Mouse (Mus musculus): ENCODE measurements around the gene Myo1d. TPM values are rescaled to one million over a fixed set of nuclear protein-coding genes. Genes with fewer than 3 reads are reported as not detected.

Gene Myo1d
- polyA plus RNA-seq, 1 experiment from 2014 or later: 2.1 TPM

DNA sequence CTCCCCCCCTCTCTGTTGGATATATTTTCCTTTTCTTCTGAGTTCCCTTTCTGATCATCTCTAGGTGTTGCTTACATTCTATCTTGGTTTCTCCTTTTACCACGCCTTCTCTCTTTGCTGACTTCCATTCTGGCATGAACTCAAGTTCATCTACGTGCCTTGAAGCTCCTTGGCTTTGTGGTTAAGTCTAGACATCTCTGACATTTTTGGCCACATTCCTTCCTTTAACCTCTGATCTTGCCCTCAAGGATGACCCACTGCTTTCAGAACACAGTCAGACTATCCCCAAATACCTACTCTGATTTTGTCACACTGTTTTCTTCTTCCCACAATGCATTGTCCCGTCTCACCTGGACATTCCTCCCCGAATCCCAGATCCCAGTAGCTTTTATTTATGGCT, 240.8 kb downstream of the Myo1d start:
- Histone ChIP-seq H3K36me3 (ENCODE audit: control insufficient read depth, insufficient read depth, low read length) (no peaks in the 10 kb centered on the region), H3K27me3 (replicated peaks; ENCODE audit: control insufficient read depth, insufficient read depth, low read length) (no peaks in the 10 kb centered on the region), H3K4me1 (ENCODE audit: control insufficient read depth, insufficient read depth, low read depth, low read length) (no peaks in the 10 kb centered on the region), H3K9me3 (ENCODE audit: control insufficient read depth, low read length) (no peaks in the 10 kb centered on the region), H3K27ac (ENCODE audit: low read depth, low read length) (no peak overlapping the region), H3K9ac (ENCODE audit: low read depth, low read length) (no peak overlapping the region), H3K4me2 (ENCODE audit: low read length) (no peak overlapping the region), H3K4me3 (ENCODE audit: low read length) (no peak overlapping the region)
- ATAC-seq: no peak
- 86% methylated on average over 4 of the region's 4 CpGs for WGBS

DNA sequence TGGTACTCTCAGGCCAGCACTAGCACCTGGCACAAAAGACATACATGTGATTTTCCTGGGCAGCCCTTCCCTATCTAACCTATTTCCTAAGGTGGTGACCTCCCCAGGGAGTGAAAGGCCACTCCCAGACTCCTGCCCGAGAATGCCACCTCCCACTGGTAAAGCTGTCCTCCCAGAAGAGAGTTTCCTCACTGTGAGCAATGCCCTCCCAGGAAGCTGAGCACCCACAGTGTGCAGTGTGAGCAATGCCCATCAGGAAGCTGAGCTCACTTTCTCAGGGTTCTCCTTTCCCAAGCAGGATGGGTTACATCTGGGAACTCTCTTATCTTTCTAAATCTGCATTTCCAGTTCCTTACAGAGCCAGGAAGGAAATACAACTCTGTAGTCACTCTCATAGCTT, 246.9 kb downstream of the Myo1d start:
- Histone ChIP-seq H3K27me3 (replicated peaks; ENCODE audit: control insufficient read depth, insufficient read depth, low read length) (no peaks in the 10 kb centered on the region), H3K36me3 (ENCODE audit: control insufficient read depth, insufficient read depth, low read length) (no peaks in the 10 kb centered on the region), H3K4me2 (ENCODE audit: low read length) (no peak overlapping the region), H3K9me3 (ENCODE audit: control insufficient read depth, low read length) (no peaks in the 10 kb centered on the region), H3K27ac (ENCODE audit: low read depth, low read length) (no peak overlapping the region), H3K4me3 (ENCODE audit: low read length) (no peak overlapping the region), H3K9ac (ENCODE audit: low read depth, low read length) (no peak overlapping the region), H3K4me1 (ENCODE audit: control insufficient read depth, insufficient read depth, low read depth, low read length) (no peaks in the 10 kb centered on the region)
- ATAC-seq: no peak
- 56% methylated on average over 1 of the region's 1 CpGs for WGBS

DNA sequence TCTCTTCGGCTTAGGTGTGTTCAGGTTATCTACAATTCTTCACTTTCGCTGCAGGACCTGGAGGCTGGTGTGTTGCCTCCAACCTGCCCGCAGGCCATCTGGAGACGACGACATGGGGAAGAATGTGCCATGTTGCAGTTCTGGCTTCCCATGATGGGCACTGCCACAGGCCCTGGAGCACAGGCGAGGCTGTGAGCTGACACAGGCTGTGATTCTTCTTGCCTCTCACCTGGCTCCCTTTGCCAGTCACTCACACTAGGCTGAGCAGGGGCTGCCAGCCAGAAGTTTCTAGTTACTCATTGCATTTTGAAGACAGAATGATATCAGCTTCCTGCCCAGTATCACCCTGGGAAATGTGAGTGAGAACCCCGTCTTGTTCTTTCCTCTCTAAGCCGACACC, 250.7 kb downstream of the Myo1d start:
- ATAC-seq: no peak
- H3K9ac ChIP-seq (ENCODE audit: low read depth, low read length): no peak overlapping the region
- H3K9me3 ChIP-seq (ENCODE audit: control insufficient read depth, low read length): no peaks in the 10 kb centered on the region
- H3K4me3 ChIP-seq (ENCODE audit: low read length): no peak overlapping the region
- 85% methylated on average over 8 of the region's 8 CpGs for WGBS
- no peaks in the 10 kb centered on the region for H3K27me3 ChIP-seq (replicated peaks; ENCODE audit: control insufficient read depth, insufficient read depth, low read length)
- no peak overlapping the region for H3K27ac ChIP-seq (ENCODE audit: low read depth, low read length)
- no peaks in the 10 kb centered on the region for H3K36me3 ChIP-seq (ENCODE audit: control insufficient read depth, insufficient read depth, low read length)
- no peak overlapping the region for H3K4me2 ChIP-seq (ENCODE audit: low read length)
- H3K4me1 ChIP-seq (ENCODE audit: control insufficient read depth, insufficient read depth, low read depth, low read length): no peaks in the 10 kb centered on the region

DNA sequence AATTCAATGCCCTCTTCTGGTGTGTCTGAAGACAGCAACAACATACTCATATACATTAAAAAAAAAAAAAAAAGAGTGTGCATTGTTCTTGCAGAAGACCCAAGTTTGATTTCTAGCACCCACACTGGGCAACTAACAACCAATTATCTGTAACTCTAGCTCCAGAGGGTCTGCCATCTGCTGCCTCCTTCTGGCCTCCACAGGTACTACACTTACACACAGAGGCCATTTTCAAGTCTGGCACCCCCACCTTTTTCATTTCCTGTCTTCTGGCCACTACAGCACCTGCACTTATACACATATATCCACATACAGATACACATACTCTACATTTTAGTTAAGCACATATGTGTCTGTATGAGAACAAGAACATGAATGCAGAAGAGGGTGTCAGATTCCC, 252.1 kb downstream of the Myo1d start:
- Histone ChIP-seq H3K4me3 (ENCODE audit: low read length) (no peak overlapping the region), H3K4me2 (ENCODE audit: low read length) (no peak overlapping the region), H3K9ac (ENCODE audit: low read depth, low read length) (no peak overlapping the region), H3K27ac (ENCODE audit: low read depth, low read length) (no peak overlapping the region), H3K36me3 (ENCODE audit: control insufficient read depth, insufficient read depth, low read length) (no peaks in the 10 kb centered on the region), H3K4me1 (ENCODE audit: control insufficient read depth, insufficient read depth, low read depth, low read length) (no peaks in the 10 kb centered on the region), H3K27me3 (replicated peaks; ENCODE audit: control insufficient read depth, insufficient read depth, low read length) (no peaks in the 10 kb centered on the region), H3K9me3 (ENCODE audit: control insufficient read depth, low read length) (no peaks in the 10 kb centered on the region)
- no peak for ATAC-seq

DNA sequence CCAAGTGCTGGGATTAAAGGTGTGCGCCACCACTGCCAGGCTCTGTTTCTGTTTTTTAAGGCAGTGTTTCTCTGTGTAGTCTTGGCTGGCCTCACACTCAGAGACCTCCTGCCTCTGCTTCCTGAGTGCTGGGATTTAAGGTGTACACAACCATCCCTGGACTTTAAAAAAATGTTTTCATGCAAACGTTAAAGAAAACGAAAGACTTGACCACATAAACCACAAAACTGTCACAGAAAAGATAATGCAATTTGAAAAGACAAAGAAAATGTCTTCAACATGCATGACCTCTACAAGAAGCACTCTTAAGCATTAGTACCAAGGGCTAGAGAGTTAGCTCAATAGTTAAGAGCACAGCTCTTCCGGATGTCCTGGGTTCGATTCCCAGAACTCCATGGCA, 255.6 kb downstream of the Myo1d start:
- Histone ChIP-seq H3K27me3 (replicated peaks; ENCODE audit: control insufficient read depth, insufficient read depth, low read length) (no peaks in the 10 kb centered on the region), H3K4me2 (ENCODE audit: low read length) (no peak overlapping the region), H3K36me3 (ENCODE audit: control insufficient read depth, insufficient read depth, low read length) (no peaks in the 10 kb centered on the region), H3K9ac (ENCODE audit: low read depth, low read length) (no peak overlapping the region), H3K27ac (ENCODE audit: low read depth, low read length) (no peak overlapping the region), H3K9me3 (ENCODE audit: control insufficient read depth, low read length) (no peaks in the 10 kb centered on the region), H3K4me3 (ENCODE audit: low read length) (no peak overlapping the region), H3K4me1 (ENCODE audit: control insufficient read depth, insufficient read depth, low read depth, low read length) (peaks cover 7% of the 10 kb centered on the region)
- ATAC-seq: no peak
- 98% methylated on average over 5 of the region's 5 CpGs for WGBS

DNA sequence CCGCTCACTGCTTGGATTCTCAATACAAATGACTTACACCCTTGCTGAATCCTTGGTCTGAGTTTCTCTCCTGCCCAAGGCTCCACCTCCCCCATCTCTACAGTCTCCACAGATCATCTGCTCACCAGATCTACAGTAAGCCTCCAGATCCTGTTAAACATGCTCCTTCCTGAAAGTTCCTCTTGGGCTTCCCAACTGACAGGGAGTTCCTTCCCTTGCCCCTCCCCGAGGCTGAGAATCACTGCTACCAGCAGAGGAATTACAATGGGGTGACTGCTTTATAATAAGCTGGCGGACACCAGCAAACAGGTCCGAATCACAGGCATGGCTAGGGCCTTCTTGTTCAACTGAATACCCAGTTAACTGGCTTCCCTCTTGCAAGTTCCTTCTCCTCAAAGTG, 256.4 kb downstream of the Myo1d start:
- no peaks in the 10 kb centered on the region for H3K36me3 ChIP-seq (ENCODE audit: control insufficient read depth, insufficient read depth, low read length)
- no peak overlapping the region for H3K4me2 ChIP-seq (ENCODE audit: low read length)
- H3K9ac ChIP-seq (ENCODE audit: low read depth, low read length): no peak overlapping the region
- H3K4me1 ChIP-seq (ENCODE audit: control insufficient read depth, insufficient read depth, low read depth, low read length): peaks cover 15% of the 10 kb centered on the region
- no peaks in the 10 kb centered on the region for H3K9me3 ChIP-seq (ENCODE audit: control insufficient read depth, low read length)
- ATAC-seq: no peak
- 63% methylated on average over 4 of the region's 4 CpGs for WGBS
- H3K27me3 ChIP-seq (replicated peaks; ENCODE audit: control insufficient read depth, insufficient read depth, low read length): no peaks in the 10 kb centered on the region
- H3K4me3 ChIP-seq (ENCODE audit: low read length): no peak overlapping the region
- no peak overlapping the region for H3K27ac ChIP-seq (ENCODE audit: low read depth, low read length)

DNA sequence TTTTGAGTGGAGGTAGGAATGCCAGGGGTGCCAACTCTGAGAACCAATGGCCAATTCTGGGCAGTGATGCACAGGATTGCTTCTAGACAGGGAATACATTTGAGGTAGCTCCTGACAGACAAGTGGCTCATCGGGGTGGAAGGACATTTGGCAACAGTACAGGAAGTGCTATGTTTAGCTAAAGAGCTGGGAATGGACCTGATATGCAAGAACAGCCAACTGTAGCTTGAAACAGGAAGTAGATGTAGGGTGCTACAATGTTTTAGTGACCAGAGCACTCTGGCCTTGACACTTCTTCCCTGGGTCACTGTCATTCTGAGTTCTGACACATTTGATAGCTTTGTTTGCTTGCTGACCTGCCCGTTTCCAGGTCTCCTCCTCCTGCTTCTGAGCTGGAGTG, 257.0 kb downstream of the Myo1d start:
- Histone ChIP-seq H3K4me1 (ENCODE audit: control insufficient read depth, insufficient read depth, low read depth, low read length) (peaks cover 20% of the 10 kb centered on the region), H3K4me2 (ENCODE audit: low read length) (no peak overlapping the region), H3K9ac (ENCODE audit: low read depth, low read length) (no peak overlapping the region), H3K36me3 (ENCODE audit: control insufficient read depth, insufficient read depth, low read length) (no peaks in the 10 kb centered on the region), H3K9me3 (ENCODE audit: control insufficient read depth, low read length) (no peaks in the 10 kb centered on the region), H3K27me3 (replicated peaks; ENCODE audit: control insufficient read depth, insufficient read depth, low read length) (no peaks in the 10 kb centered on the region), H3K27ac (ENCODE audit: low read depth, low read length) (no peak overlapping the region), H3K4me3 (ENCODE audit: low read length) (no peak overlapping the region)
- ATAC-seq: no peak
- WGBS: 65% methylated on average over 2 of the region's 2 CpGs

DNA sequence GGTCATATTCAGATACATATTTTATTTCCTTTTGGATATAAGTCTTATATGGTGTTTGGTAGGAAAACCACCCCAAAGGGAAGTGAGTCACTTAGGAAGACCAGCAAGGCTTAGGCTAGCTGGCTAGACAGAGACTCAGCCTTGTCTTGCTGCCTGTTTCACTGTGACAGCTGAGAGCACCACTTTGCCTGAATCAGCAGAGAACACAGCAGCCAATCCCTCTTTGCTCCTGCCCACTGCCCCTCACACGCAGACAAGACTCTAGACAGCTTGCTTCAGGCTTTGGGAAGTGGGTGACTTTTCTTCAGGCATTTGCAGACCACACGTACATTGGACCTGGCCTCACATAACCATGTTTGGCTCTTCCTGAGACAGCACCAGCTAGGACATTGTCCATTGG, 258.7 kb downstream of the Myo1d start:
- H3K27ac ChIP-seq (ENCODE audit: low read depth, low read length): no peak overlapping the region
- ATAC-seq: no peak
- H3K4me2 ChIP-seq (ENCODE audit: low read length): no peak overlapping the region
- no peaks in the 10 kb centered on the region for H3K9me3 ChIP-seq (ENCODE audit: control insufficient read depth, low read length)
- no peaks in the 10 kb centered on the region for H3K27me3 ChIP-seq (replicated peaks; ENCODE audit: control insufficient read depth, insufficient read depth, low read length)
- WGBS: 65% methylated on average over 2 of the region's 2 CpGs
- H3K4me1 ChIP-seq (ENCODE audit: control insufficient read depth, insufficient read depth, low read depth, low read length): peaks cover 22% of the 10 kb centered on the region
- H3K9ac ChIP-seq (ENCODE audit: low read depth, low read length): no peak overlapping the region
- H3K4me3 ChIP-seq (ENCODE audit: low read length): no peak overlapping the region
- no peaks in the 10 kb centered on the region for H3K36me3 ChIP-seq (ENCODE audit: control insufficient read depth, insufficient read depth, low read length)

DNA sequence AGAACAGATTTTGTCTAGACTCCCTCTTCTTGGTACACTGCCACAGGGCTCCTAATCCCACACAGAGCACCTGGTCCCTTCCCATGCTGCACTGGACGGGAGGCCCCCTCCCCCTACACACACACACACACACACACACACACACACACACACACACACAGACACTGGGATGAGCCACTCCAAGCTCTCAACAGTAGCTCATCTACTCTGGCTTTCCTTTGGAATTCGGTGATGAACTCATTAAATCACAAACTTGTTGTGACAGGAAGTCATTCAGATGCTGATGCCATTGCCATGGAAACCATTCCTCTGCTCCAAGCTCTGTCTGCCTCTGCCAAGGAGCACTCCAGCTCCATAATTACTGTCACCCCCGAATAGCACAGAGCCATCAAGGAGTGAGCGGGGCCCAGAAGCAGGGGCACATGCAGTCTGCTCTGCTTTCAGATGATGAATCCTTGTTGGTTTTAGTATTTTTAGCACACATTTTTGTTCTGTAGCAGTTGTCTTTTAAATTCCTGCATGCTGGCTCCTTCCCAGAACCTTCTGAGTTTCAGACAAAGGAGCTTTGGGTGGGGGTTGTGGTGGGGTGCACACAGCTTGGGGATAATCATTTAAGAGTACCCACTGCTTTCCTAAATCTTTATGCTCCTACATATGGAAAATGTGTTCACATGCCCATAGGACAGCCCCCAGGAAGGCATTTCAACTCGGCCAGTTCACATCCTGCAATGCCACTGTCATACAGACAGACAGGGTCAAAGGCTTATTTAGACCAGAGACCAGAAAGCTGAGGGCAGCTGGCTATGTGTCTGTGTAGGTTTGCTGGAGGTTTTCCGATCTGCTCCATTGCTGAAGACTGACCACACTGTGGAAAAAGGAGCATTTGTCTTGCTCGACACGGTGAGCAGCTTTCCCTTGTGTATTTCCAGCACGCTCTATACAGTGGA, 261.1 kb downstream of the Myo1d start:
- H3K4me1 ChIP-seq (ENCODE audit: control insufficient read depth, insufficient read depth, low read depth, low read length): peaks cover 34% of the 10 kb centered on the region
- H3K36me3 ChIP-seq (ENCODE audit: control insufficient read depth, insufficient read depth, low read length): no peaks in the 10 kb centered on the region
- no peaks in the 10 kb centered on the region for H3K27me3 ChIP-seq (replicated peaks; ENCODE audit: control insufficient read depth, insufficient read depth, low read length)
- WGBS: 7% methylated on average over 9 of the region's 9 CpGs
- peak overlapping the region; percentile 8; the same call in 1 of the 2 replicates for H3K4me2 ChIP-seq (ENCODE audit: low read length)
- peak overlapping the region; percentile 76 for H3K27ac ChIP-seq (ENCODE audit: low read depth, low read length)
- 0 out of 2 replicates have a peak overlapping the region, but pooled peaks have one; percentile 2 for H3K9ac ChIP-seq (ENCODE audit: low read depth, low read length)
- peak; percentile 97 for ATAC-seq
- no peaks in the 10 kb centered on the region for H3K9me3 ChIP-seq (ENCODE audit: control insufficient read depth, low read length)
- no peak overlapping the region for H3K4me3 ChIP-seq (ENCODE audit: low read length)

All from hindbrain, embryonic 16.5 days (tissue).